Mouse (Mus musculus) ZHBTc4 (cell line): ENCODE measurements around the gene Zfp385a.

Source experiments
- DNase-seq: peaks from one replicate; pipeline ENCODE4 v3.0.0-alpha.2; 2011; ENCODE audit warnings: low read depth, low spot score

Zfp385a gene

GRCm38 (mm10) chr15:103363809-103364208, 23.9 kb upstream of the Zfp385a start:
- peak; percentile 74 for DNase-seq

GRCm38 (mm10) chr15:103362950-103363349, 23.1 kb upstream of the Zfp385a start:
- DNase-seq = no peak

- DNase-seq = no peak
Measured at GRCm38 (mm10) chr15:103362333-103362732, 22.4 kb upstream of the Zfp385a start.

GRCm38 (mm10) chr15:103361269-103361668, 21.4 kb upstream of the Zfp385a start:
- DNase-seq = no peak

GRCm38 (mm10) chr15:103359869-103360602, 20.1 kb upstream of the Zfp385a start:
- DNase-seq = no peak

- no peak for DNase-seq
Measured at GRCm38 (mm10) chr15:103359122-103359510, 19.2 kb upstream of the Zfp385a start.

GRCm38 (mm10) chr15:103358278-103359121, 18.6 kb upstream of the Zfp385a start:
- DNase-seq = peak; percentile 62

- DNase-seq = no peak
Measured at GRCm38 (mm10) chr15:103357817-103358216, 17.9 kb upstream of the Zfp385a start.

- no peak for DNase-seq
Measured at GRCm38 (mm10) chr15:103356130-103356529, 16.2 kb upstream of the Zfp385a start.

- no peak for DNase-seq
Measured at GRCm38 (mm10) chr15:103355420-103355819, 15.5 kb upstream of the Zfp385a start.

GRCm38 (mm10) chr15:103354690-103355089, 14.8 kb upstream of the Zfp385a start:
- DNase-seq = no peak

GRCm38 (mm10) chr15:103353511-103354256, 13.8 kb upstream of the Zfp385a start:
- DNase-seq = no peak

GRCm38 (mm10) chr15:103352856-103353255, 13.0 kb upstream of the Zfp385a start:
- peak; percentile 85 for DNase-seq

- DNase-seq = peak; percentile 79
Measured at GRCm38 (mm10) chr15:103347275-103347684, 7.4 kb upstream of the Zfp385a start.

- DNase-seq = no peak
Measured at GRCm38 (mm10) chr15:103345789-103346188, 5.9 kb upstream of the Zfp385a start.

- DNase-seq = no peak
Measured at GRCm38 (mm10) chr15:103343556-103343955, 3.7 kb upstream of the Zfp385a start.

GRCm38 (mm10) chr15:103343008-103343407, 3.1 kb upstream of the Zfp385a start:
- no peak for DNase-seq

GRCm38 (mm10) chr15:103342415-103342814, 2.5 kb upstream of the Zfp385a start:
- DNase-seq = peak; percentile 82

- no peak for DNase-seq
Measured at GRCm38 (mm10) chr15:103341547-103341946, 1.7 kb upstream of the Zfp385a start.

- DNase-seq = peak; percentile 65
Measured at GRCm38 (mm10) chr15:103340786-103341185, 893 bp upstream of the Zfp385a start.

- DNase-seq = no peak
Measured at GRCm38 (mm10) chr15:103339166-103339960, 530 bp downstream of the Zfp385a start.
